Mouse (Mus musculus) kidney, adult 11 months (tissue): ENCODE data around the gene Hspa1b.
"Not testable (repeated sequence)": the region's sequence is repeated elsewhere in the genome, so short reads cannot be mapped to it uniquely, and the experiment has no call there.

Source experiments
- DNase-seq: peaks from one replicate; pipeline ENCODE4 v3.0.0; 2022

The Hspa1b gene

DNA sequence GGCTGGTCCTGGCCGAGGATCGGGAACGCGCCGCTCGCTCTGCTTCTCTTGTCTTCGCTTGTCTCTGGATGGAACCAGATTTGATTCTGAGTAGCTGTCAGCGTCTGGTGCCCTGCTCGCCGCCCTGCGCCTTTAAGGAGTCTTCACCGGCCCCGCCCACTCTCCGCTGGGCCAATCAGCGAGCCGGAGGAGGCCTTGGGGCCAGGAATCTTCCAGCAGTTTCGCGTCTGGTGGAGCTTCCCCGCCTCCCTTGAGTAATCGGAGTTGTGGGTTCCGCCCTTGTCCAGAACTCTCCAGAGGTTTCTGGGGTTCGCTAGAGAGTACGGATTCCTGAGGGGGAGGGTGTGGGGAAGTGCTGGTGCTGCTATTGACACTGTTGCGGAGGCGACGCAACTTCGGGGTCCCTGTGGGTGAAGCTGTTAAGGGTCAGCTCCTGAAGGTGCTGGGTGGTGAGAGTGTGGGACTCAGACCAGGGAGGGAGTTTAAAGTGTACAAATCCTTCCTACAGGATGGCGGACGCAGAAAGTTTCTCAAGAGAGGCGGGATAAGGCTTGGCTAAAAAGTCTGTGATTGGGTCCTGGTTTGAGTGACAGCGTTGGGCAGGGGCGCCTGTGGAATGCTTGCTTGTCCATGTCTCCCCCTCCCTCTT is at the start of gene Hspa1b:
TSS of gene Hspa1b (minus strand) at position 109 of the 649 bp plus-strand sequence.
- DNase-seq: peak; percentile 92

GRCm38 (mm10) chr17:35007387-35007991 is 48.5 kb upstream of the Hspa1b start:
- DNase-seq: no peak

GRCm38 (mm10) chr17:35005902-35006301 is 46.9 kb upstream of the Hspa1b start:
- not testable (repeated sequence) for DNase-seq

- no peak for DNase-seq
These were observed 46.1 kb upstream of the Hspa1b start for GRCm38 (mm10) chr17:35005158-35005557.

- DNase-seq: no peak
These were observed 45.2 kb upstream of the Hspa1b start for GRCm38 (mm10) chr17:35004075-35004717.

DNA sequence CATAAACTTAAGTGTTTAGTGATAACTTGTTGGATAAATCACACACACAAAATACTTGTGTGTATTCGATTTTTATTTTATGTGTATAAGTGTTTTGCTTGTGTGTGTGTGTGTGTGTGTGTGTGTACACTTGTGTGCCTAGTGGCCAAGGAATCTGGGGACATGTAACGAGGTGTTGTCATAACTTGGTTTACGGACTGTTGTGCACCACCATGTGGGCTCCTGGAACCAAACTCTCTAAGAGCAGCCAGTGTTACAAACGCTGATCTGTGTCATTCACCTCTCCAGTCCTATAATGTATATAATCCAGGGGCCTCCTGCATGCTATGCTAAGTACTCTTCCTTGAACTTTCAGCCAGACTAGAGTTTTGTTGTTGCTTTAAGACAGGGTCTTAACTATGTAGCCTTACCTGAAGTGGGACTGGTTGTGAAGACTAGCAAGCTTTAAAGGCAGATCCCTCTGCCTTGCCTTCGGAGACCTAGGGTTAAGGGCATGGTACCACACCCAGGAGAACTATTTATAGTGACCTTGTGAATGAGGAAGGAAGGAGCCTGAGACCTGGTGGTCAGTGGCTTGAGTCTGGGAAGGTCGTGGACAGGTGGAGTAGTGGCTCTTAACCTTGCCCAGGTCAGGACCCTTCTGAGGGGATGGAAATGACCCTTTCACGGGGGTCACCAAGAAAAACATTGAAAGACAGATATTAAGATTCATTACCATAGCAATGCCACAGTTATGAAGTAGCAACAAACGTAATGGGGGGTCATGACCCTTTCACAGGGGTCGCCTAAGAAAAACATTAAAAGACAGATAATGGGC is 44.2 kb upstream of the Hspa1b start:
- DNase-seq: no peak

DNA sequence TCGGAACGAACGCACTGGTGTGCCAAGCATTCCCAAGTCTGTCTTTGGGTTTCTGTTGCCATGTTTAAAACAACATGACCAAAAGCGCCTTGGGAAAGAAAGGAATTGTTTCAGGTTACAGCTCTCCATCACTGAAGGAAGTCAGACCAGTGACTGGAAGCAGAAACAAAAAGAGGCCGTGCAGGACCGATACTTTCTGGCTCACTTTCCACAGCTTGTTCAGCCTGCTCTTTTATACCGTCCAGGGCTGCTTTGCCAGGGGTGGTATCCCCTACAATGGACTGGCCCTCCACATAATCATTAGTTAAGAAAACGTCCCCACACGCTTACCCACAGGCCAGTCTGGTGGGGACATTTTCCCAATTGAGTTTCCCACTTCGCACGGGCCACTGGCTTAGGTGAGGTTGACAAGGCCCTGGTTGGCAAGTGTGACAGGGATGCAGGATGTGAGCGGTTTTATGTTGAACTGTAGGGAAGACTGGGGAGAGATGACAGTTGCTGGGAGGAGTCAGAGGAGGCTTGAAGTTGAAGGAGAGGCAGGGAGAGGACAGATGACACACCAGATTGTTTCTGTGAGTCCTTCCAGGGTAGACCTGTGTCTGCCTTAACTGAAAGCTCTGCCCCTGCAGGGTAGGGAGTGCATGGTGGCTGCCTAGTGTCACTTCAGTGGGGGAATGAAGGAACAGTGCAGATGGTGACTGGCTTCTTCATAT is 43.3 kb upstream of the Hspa1b start:
- no peak for DNase-seq

- DNase-seq: no peak
These were observed 42.6 kb upstream of the Hspa1b start for GRCm38 (mm10) chr17:35001452-35002152.

GRCm38 (mm10) chr17:35000717-35001451 is 41.8 kb upstream of the Hspa1b start, which contains the start of gene Vars:
Gene Vars (plus strand): TSS chr17:35000987.
- DNase-seq: peak; percentile 83

DNA sequence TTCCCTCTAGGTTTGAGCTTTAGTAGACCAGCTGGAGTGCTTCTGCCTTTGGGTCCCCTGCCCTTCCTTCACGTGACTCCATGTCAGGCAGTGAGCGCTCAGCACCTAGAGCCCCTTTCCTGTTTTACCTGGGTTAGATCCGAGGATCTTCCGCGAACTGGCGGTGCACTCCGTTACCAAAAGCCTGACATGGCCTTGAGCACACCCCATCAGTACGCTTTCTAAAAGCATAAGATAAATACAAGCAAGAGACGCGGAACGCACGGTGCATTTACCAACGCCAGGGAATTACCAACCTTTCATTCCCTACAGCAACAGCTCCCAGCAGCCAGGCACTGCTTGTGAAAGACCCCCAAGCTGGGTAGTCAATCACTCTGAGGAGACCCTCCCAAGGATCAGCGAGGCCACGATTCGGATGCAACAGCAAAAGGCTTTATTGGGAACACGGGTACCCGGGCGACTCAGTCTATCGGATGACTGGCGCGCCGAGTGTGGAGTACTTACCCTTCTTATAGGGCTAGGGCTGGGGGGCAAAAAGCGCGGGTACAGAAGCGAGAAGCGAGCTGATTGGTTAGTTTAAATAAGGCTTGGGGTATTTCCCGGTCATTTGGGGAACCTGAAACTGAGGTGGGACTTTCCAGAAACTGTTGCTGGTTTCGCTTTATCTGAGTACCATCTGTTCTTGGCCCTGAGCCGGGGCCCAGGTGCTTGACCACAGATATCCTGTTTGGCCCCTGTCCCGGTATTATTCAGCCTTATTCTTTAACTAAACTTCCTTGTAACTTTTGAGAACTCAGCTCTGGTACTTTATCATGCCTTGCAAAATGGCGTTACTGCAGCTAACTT is 41.1 kb upstream of the Hspa1b start:
- not testable (repeated sequence) for DNase-seq

DNA sequence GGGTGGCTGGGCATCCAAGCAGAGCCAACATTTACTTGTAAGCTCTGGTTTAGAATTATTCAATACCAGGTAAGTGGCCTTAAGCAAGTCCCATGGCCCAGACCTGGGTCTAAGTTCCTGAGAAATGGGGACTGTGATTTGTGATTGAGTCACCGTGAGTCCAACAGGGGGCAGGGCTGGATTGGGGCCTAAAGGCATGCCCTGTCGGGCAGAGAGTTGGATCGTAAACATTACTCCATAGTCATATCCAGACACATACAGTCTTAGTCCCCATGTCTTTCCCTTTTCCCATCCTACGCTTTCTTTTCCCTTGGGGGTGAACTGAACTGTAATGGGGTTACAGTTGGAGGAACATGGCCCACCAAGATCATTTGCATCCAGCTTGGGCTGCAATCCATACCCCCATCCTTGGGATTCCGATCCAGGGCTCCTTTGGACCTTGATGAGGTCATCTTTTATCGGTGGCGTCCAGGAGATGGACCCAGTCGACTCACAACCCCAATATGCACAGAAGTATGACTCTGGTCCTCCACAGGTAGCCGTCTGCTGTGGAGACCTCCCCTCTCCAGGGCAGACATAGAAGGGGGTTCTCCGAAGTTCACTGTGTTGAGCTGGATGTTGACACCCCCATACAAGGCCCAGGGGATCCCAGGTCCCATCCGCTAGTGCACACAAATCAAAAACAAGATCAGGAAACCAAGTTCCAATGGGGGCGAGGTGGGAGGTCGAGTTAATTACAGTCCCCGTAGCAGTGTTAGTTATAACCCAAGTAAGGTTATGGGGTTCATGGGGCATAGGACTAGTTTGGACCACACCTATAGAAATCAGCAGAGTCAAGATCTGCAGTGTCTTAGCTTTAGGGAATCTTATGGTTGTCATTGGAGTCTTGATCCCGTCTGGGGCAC is 39.7 kb upstream of the Hspa1b start:
- no peak for DNase-seq

- no peak for DNase-seq
These were observed 38.1 kb upstream of the Hspa1b start for GRCm38 (mm10) chr17:34997142-34997483.

DNA sequence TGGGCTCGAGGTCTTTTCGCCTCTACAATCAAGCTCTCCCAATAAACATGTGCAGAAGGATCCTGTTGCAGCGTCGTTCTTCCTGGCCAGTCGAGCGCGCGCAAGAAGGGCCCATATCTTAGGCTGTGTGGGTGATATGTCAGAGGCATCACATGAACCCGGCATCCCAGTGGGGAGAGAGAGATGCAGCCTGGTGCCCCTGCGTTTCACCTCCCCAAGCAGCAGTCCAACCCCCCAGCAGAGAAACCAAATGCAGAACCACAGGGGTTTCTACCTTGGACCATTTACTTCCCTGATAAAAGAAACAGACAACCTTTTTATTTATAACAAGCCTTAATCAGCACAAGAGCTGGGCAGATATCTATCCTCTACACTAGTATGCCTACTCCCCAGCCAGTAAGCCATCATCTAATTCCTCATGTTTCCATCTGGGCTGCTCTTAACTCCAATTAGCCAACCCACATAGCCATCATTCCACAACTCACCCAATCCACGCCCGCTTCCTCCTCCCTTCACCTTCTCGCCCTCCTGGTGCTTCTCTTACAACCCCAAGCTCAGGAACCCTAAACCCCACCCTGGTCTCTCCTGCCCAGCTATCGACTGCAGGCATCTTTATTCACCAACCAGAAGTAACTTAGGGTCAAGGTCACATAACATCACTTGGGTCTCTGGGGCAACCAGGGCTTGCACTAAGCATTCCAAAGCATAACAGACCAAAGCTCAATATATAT is 37.5 kb upstream of the Hspa1b start:
- no peak for DNase-seq

DNA sequence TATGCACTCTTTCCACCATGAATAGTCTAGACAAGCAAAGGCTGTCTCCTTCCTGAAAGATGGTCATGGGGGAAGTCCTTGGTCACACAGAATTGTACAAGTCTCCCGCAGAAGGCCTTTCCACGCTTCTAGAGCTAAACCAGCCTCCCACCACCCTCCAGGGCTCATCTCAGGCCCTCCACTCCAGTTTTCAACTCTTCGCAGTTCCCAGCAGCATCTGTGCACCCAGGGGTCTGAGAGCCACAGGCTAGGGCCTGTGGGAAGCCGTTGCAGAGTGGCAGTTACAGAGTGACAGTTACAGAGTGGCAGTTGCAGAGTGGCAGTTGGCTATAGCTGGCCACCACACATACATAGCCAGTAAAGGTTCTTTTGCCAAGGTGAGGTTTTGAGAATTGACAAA is 36.9 kb upstream of the Hspa1b start:
- not testable (repeated sequence) for DNase-seq

GRCm38 (mm10) chr17:34995192-34995591 is 36.2 kb upstream of the Hspa1b start:
- not testable (repeated sequence) for DNase-seq

DNA sequence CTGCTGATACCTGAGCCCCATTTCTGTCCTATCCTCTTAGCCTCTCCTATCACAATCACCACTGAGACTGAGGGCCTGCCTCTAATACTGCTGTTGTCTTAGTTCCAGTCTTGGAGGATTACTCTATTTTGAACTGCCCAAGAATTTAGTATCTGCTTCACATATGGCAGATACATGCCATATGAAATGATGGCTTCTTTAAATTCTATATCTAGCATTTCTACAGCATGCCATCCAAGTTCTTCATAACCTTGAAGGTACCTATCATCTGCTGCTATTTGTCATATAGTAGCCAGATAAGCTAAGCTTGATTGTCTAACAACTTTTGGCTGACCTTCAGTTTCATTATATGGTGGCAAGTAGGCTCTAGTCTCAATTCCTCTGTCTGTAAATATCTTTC is 35.7 kb upstream of the Hspa1b start:
- no peak for DNase-seq

GRCm38 (mm10) chr17:34984218-34984617 is 25.2 kb upstream of the Hspa1b start:
- DNase-seq: peak; percentile 2

DNA sequence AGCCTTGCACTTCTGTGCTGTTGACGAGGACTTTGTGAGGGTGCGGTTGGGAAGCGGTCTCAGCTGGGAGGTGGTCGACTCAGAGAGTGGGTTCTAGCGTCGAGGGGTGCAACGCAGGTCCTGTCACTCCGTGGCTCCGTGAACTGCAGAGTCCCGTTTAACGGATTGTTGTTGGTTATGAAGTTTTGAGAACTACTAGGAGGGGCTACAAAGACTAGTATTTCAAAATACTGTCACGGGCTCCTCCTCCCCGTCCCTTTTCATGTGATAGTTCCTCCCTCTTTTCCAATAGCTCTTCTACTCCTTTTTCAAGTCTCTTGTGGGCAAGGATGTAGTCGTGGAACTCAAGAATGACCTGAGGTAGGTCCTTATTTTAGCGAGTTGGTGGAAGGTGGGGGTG is 23.3 kb upstream of the Hspa1b start:
- no peak for DNase-seq
